Mouse (Mus musculus): Measurements from ENCODE around the gene Peli3.

Peli3 gene

GRCm38 (mm10) chr19:4915924-4916603 is 26.9 kb downstream of the Peli3 start:
- DNase-seq (ENCODE audit: low read depth, low spot score): no peak

GRCm38 (mm10) chr19:4909376-4909775 is 33.6 kb downstream of the Peli3 start:
- no peak for DNase-seq (ENCODE audit: low read depth, low spot score)

DNA sequence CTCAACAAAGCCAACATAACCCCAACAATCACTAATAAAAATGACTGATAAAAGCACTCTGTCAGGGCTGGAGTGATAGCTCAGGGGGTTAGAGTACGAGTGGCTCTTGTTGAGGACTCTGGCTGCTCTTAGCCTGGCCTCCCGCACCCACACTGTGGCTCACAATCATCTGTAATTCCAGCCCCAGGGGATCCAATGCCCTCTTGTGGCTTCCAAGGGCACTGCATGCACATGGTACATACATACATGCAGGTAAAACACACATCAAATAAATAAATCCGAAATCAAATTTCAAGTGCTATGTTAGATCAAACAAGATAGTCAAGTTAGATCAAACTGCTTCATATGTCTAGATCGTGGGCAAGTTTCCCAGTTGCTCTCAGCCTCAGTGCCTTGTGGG is 34.8 kb downstream of the Peli3 start:
- DNase-seq (ENCODE audit: low read depth, low spot score): peak; percentile 62

GRCm38 (mm10) chr19:4905979-4906794 is 36.7 kb downstream of the Peli3 start, which contains the start of gene Bbs1:
Gene Bbs1, minus strand, starts transcription at chr19:4906628.
- peak; percentile 84 for DNase-seq (ENCODE audit: low read depth, low spot score)

DNA sequence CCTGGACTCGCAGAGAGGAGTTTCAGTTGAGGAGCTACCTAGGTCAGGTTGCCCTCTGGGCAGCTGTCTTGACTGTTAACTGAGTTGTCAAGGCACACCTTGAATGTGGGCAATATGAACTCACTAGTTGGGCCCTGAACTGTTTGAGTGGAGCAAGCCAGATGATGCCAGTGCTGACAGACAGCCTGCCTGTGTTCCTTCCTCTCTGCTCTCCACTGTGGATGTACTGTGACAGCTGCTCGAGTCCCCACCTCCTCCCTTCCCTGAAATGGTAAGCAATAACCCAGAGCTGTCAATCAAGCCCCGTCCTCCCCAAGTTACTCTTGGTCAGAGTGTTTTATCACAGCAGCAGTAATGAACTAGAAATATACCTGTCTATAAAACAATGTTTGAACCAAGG is 43.0 kb downstream of the Peli3 start:
- no peak for DNase-seq (ENCODE audit: low read depth, low spot score)

DNA sequence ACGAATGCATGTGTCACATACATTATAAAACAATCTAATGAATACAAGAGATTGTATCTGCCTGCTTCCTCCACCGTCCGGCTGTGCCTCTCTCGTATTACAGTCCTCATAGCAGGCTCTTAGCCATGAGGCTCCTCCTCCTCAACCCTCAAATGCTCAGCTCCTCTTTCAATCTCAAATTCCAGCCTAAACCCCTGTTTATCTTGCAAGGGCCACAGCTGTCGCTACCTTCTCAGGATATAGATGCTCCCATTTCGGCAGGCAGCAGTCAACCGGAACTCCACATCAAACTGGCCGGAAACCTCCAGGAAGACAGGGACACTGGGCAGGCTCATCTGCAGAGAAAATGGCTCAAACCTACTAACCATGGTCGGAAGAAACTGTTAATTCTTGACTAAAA is 44.0 kb downstream of the Peli3 start:
- no peak for DNase-seq (ENCODE audit: low read depth, low spot score)

GRCm38 (mm10) chr19:4896780-4897520 is 46.0 kb downstream of the Peli3 start:
- no peak for DNase-seq (ENCODE audit: low read depth, low spot score)

DNA sequence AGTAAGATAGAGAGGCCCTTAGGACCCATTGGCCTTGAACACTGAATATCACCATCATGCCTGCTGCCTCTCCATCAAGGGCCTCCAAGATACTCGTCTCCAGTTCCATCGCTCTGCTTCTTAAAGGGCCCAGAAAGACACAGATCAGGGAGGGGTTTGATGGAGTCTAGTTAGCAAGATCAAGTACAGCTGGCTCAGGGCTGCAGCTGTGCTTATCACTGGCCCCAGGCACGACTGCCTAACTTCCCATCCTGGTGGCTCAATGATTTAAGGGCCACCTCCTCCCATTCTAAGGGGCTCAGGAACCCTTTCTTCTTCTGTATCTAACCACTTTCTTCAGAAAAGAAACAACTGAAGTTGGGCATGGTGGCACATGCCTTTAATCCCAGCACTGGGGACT is 51.1 kb downstream of the Peli3 start:
- DNase-seq (ENCODE audit: low read depth, low spot score): no peak

DNA sequence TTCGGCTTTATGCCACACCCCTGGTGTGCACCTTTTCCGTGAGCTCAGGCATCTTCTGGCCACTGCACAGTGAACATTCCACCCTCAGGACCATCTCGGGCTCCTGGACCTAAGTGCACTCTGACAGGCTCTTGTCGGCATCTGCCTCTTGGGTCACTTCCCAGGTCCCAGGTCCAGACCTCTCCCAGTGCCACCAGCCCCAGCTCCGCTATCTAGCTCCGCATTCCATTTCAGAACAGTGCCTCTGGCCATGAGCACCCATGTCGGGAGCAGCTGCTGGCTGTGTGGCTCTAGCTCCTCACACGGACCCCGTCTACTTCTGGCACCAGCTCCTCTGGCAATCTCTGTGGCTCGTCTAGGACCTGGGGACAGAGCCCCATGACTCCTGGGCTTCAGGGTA is 53.1 kb downstream of the Peli3 start:
- no peak for DNase-seq (ENCODE audit: low read depth, low spot score)

DNA sequence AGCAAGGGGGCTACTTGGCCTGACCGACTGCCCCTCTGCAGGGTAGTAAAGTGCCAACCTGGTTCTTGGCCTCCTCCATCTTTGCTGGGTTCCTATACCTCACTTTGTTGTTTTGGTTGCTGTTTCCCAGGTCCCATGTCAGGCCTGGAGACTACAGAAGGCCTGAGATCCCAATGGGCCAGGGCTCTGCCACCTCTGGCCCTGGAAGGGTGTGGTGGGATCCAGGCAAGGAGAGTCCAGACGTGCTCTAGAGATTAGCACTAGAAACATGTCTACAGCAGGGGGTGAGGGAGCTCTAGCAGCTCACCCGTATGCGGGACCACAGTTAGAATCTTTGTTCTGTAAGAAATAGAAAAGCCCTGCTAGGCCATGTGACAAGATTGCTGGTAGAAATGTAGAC is 59.0 kb downstream of the Peli3 start:
- DNase-seq (ENCODE audit: low read depth, low spot score): no peak

All from 3T3-L1 (cell line).